Mouse (Mus musculus): Measurements from ENCODE around the gene 1700016K19Rik. TPM values are rescaled to one million over a fixed set of nuclear protein-coding genes. Genes with fewer than 3 reads are reported as not detected.

1700016K19Rik gene
- total and polyA plus RNA-seq, 2 experiments, result 0.12 TPM; not detected in 1

DNA sequence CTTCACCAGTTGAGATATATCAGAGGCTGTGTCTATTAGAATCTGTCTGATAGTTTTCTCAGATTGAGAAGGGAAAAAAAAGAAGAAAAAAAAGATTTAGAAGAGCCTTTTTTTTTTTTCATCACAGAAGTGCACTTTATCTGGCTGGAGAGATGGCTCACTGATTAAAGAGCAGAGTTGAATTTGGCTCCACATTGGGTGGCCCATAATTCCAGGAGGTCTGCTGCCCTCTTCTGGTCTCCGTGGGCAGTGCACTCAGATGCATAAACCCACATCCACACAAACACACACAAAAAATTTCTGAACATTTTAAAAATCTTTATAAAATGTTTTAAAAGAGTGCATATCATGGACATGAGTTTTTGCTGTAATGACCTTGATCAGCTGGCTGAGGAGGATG lies 25.7 kb upstream of the 1700016K19Rik start:
- 100% methylated on average over 1 of the region's 1 CpGs for WGBS
- DNase-seq (ENCODE audit: extremely low read depth, low read depth, low spot score), result no peak

GRCm38 (mm10) chr11:75976748-75977147 lies 23.0 kb upstream of the 1700016K19Rik start:
- H3K9ac ChIP-seq (ENCODE audit: low read depth, low read length), result no peak overlapping the region
- DNase-seq (ENCODE audit: extremely low read depth, low read depth, low spot score), result peak; percentile 18
- no peaks in the 10 kb centered on the region for H3K36me3 ChIP-seq (ENCODE audit: control insufficient read depth, insufficient read depth, low read length)
- H3K79me2 ChIP-seq (ENCODE audit: control insufficient read depth, insufficient read depth, low read length), result no peaks in the 10 kb centered on the region
- no peak overlapping the region for H3K4me3 ChIP-seq (ENCODE audit: insufficient read depth, low read depth, low read length)
- H3K27me3 ChIP-seq (ENCODE audit: control insufficient read depth, insufficient read depth, low read length), result no peaks in the 10 kb centered on the region
- peak overlapping the region; percentile 15; the same call in 1 of the 2 replicates for H3K27ac ChIP-seq (replicated peaks; ENCODE audit: insufficient read depth, low read depth, low read length)
- no peaks in the 10 kb centered on the region for H3K4me1 ChIP-seq (ENCODE audit: control insufficient read depth, insufficient read depth, low read length)
- TF ChIP-seq CTCF (IDR thresholded peaks at IDR 0.05; ENCODE audit: low read depth, low read length) (no peak), POLR2A (IDR thresholded peaks at IDR 0.05; ENCODE audit: extremely low read depth, insufficient read depth, low read length) (no peak)
- WGBS, result 33% methylated on average over 8 of the region's 8 CpGs

More for the DNA sequence above, 25.7 kb upstream of the 1700016K19Rik start:
- no peaks in the 10 kb centered on the region for H3K36me3 ChIP-seq (ENCODE audit: control insufficient read depth, insufficient read depth, low read length)
- no peak for TF ChIP-seq POLR2A (IDR thresholded peaks at IDR 0.05; ENCODE audit: extremely low read depth, insufficient read depth, low read length)
- TF ChIP-seq CTCF (IDR thresholded peaks at IDR 0.05; ENCODE audit: low read depth, low read length), result peak; percentile 48
- H3K79me2 ChIP-seq (ENCODE audit: control insufficient read depth, insufficient read depth, low read length), result no peaks in the 10 kb centered on the region
- H3K9ac ChIP-seq (ENCODE audit: low read depth, low read length), result no peak overlapping the region
- no peak overlapping the region for H3K27ac ChIP-seq (replicated peaks; ENCODE audit: insufficient read depth, low read depth, low read length)
- no peak overlapping the region for H3K4me3 ChIP-seq (ENCODE audit: insufficient read depth, low read depth, low read length)
- no peaks in the 10 kb centered on the region for H3K4me1 ChIP-seq (ENCODE audit: control insufficient read depth, insufficient read depth, low read length)
- no peaks in the 10 kb centered on the region for H3K27me3 ChIP-seq (ENCODE audit: control insufficient read depth, insufficient read depth, low read length)

GRCm38 (mm10) chr11:75978051-75978450 lies 21.7 kb upstream of the 1700016K19Rik start:
- 84% methylated on average over 6 of the region's 6 CpGs for WGBS
- H3K27me3 ChIP-seq (ENCODE audit: control insufficient read depth, insufficient read depth, low read length), result no peaks in the 10 kb centered on the region
- H3K36me3 ChIP-seq (ENCODE audit: control insufficient read depth, insufficient read depth, low read length), result no peaks in the 10 kb centered on the region
- H3K79me2 ChIP-seq (ENCODE audit: control insufficient read depth, insufficient read depth, low read length), result no peaks in the 10 kb centered on the region
- DNase-seq (ENCODE audit: extremely low read depth, low read depth, low spot score), result no peak
- TF ChIP-seq POLR2A (IDR thresholded peaks at IDR 0.05; ENCODE audit: extremely low read depth, insufficient read depth, low read length) (no peak), CTCF (IDR thresholded peaks at IDR 0.05; ENCODE audit: low read depth, low read length) (no peak)
- H3K9ac ChIP-seq (ENCODE audit: low read depth, low read length), result no peak overlapping the region
- no peaks in the 10 kb centered on the region for H3K4me1 ChIP-seq (ENCODE audit: control insufficient read depth, insufficient read depth, low read length)
- no peak overlapping the region for H3K4me3 ChIP-seq (ENCODE audit: insufficient read depth, low read depth, low read length)
- no peak overlapping the region for H3K27ac ChIP-seq (replicated peaks; ENCODE audit: insufficient read depth, low read depth, low read length)

DNA sequence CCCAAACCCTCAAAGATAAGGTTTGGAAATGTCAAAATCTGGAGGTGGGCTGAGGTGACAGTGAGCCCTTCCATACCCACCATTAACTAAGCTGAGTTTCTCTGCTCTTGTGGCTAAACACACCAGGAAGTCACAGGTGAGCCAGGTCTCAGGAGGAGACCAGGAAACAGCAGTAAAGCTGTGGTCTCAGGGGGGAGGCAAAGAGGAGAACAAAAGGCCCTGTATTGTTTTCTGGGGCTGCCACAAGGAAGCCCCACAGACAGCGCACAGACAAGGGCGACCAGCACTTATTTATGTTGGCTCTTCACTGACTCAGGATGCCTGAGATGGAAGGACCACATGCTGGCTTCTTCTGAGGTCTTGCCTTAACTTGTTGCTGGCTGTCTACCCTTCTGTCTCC lies 19.3 kb upstream of the 1700016K19Rik start:
- no peak for TF ChIP-seq POLR2A (IDR thresholded peaks at IDR 0.05; ENCODE audit: extremely low read depth, insufficient read depth, low read length)
- TF ChIP-seq CTCF (IDR thresholded peaks at IDR 0.05; ENCODE audit: low read depth, low read length), result no peak

DNA sequence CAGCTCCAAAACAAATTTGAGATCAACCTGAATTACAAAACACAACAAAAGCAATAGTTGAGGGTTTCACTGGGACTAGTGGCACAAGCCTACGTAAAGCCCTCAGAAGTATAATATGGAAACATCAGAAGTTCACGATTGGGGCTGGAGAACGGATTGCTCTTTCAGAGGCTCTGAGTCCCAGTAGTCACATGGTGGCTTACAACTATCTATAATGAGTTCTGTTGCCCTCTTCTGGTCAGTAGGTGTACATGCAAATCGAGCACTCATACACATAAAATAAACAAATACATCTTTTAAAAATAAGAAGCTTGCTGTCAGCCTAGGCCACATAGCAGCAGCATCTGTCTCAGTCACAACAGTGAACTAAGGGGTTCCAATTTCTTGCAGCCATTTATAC lies 16.5 kb upstream of the 1700016K19Rik start:
- Histone ChIP-seq H3K27ac (replicated peaks; ENCODE audit: insufficient read depth, low read depth, low read length) (no peak overlapping the region), H3K36me3 (ENCODE audit: control insufficient read depth, insufficient read depth, low read length) (no peaks in the 10 kb centered on the region), H3K4me3 (ENCODE audit: insufficient read depth, low read depth, low read length) (no peak overlapping the region), H3K9ac (ENCODE audit: low read depth, low read length) (no peak overlapping the region), H3K79me2 (ENCODE audit: control insufficient read depth, insufficient read depth, low read length) (no peaks in the 10 kb centered on the region), H3K27me3 (ENCODE audit: control insufficient read depth, insufficient read depth, low read length) (no peaks in the 10 kb centered on the region), H3K4me1 (ENCODE audit: control insufficient read depth, insufficient read depth, low read length) (no peaks in the 10 kb centered on the region)
- DNase-seq (ENCODE audit: extremely low read depth, low read depth, low spot score), result no peak
- WGBS, result 87% methylated on average over 4 of the region's 4 CpGs
- TF ChIP-seq POLR2A (IDR thresholded peaks at IDR 0.05; ENCODE audit: extremely low read depth, insufficient read depth, low read length), result no peak
- TF ChIP-seq CTCF (IDR thresholded peaks at IDR 0.05; ENCODE audit: low read depth, low read length), result no peak

More for the DNA sequence above, 19.3 kb upstream of the 1700016K19Rik start:
- Histone ChIP-seq H3K27me3 (ENCODE audit: control insufficient read depth, insufficient read depth, low read length) (no peaks in the 10 kb centered on the region), H3K27ac (replicated peaks; ENCODE audit: insufficient read depth, low read depth, low read length) (no peak overlapping the region), H3K79me2 (ENCODE audit: control insufficient read depth, insufficient read depth, low read length) (no peaks in the 10 kb centered on the region), H3K9ac (ENCODE audit: low read depth, low read length) (no peak overlapping the region), H3K36me3 (ENCODE audit: control insufficient read depth, insufficient read depth, low read length) (no peaks in the 10 kb centered on the region), H3K4me1 (ENCODE audit: control insufficient read depth, insufficient read depth, low read length) (no peaks in the 10 kb centered on the region), H3K4me3 (ENCODE audit: insufficient read depth, low read depth, low read length) (no peak overlapping the region)
- WGBS, result 72% methylated on average over 2 of the region's 2 CpGs
- no peak for DNase-seq (ENCODE audit: extremely low read depth, low read depth, low spot score)

DNA sequence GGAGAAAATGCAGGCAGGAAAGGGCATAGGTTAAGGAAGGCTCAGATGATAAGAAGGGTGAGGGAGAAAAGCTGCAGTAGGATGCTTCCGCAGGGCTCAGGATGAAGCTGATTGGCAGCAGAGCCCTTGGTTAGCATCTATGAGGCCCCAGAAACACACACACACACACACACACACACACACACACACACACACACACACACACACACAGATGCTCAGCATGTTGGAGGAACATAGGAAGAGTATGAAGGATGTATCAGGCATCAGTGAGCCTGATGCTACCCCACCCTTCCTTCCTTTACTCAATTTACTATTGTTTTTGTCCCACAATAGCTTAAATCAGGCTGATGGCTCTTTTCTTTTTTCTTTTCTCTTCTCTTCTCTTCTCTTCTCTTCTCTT lies 15.1 kb upstream of the 1700016K19Rik start:
- no peak overlapping the region for H3K27ac ChIP-seq (replicated peaks; ENCODE audit: insufficient read depth, low read depth, low read length)
- TF ChIP-seq POLR2A (IDR thresholded peaks at IDR 0.05; ENCODE audit: extremely low read depth, insufficient read depth, low read length), result no peak
- TF ChIP-seq CTCF (IDR thresholded peaks at IDR 0.05; ENCODE audit: low read depth, low read length), result no peak
- H3K4me1 ChIP-seq (ENCODE audit: control insufficient read depth, insufficient read depth, low read length), result no peaks in the 10 kb centered on the region
- no peak for DNase-seq (ENCODE audit: extremely low read depth, low read depth, low spot score)
- H3K9ac ChIP-seq (ENCODE audit: low read depth, low read length), result no peak overlapping the region
- H3K36me3 ChIP-seq (ENCODE audit: control insufficient read depth, insufficient read depth, low read length), result no peaks in the 10 kb centered on the region
- H3K79me2 ChIP-seq (ENCODE audit: control insufficient read depth, insufficient read depth, low read length), result no peaks in the 10 kb centered on the region
- no peak overlapping the region for H3K4me3 ChIP-seq (ENCODE audit: insufficient read depth, low read depth, low read length)
- 75% methylated on average over 1 of the region's 1 CpGs for WGBS
- no peaks in the 10 kb centered on the region for H3K27me3 ChIP-seq (ENCODE audit: control insufficient read depth, insufficient read depth, low read length)

All from liver, adult 2 months (tissue).